Mouse (Mus musculus) myocyte (in vitro differentiated cells): ENCODE results near the gene Rgs3.

ENCODE experiments used
- CEBPB ChIP-seq: IDR thresholded peaks from 2 replicates; pipeline ENCODE4 v1.6.1; 2011; ENCODE audit warnings: mild to moderate bottlenecking, moderate library complexity; ENCODE audit not compliant: poor library complexity, insufficient read depth, severe bottlenecking
- E2F4 ChIP-seq: IDR thresholded peaks from one replicate; pipeline ENCODE4 v1.6.1; 2011; ENCODE audit warnings: mild to moderate bottlenecking, control low read depth, moderate library complexity; ENCODE audit not compliant: insufficient read depth
- MAX ChIP-seq: IDR thresholded peaks from one replicate; pipeline ENCODE4 v1.6.1; 2011; ENCODE audit warnings: low read depth, mild to moderate bottlenecking, control low read depth
- MYOD1 ChIP-seq, 3 experiments: IDR thresholded peaks; one replicate each; pipeline ENCODE4 v1.6.1; 2011; ENCODE audit warnings: control low read depth in 2 of 3, low read depth in 2 of 3, mild to moderate bottlenecking in 2 of 3, moderate library complexity in 1 of 3; ENCODE audit not compliant: insufficient read length in 2 of 3, control insufficient read depth in 1 of 3
- POLR2A ChIP-seq: IDR thresholded peaks from one replicate; pipeline ENCODE4 v1.6.1; 2011; ENCODE audit warnings: low read depth, mild to moderate bottlenecking, control low read depth, moderate library complexity; ENCODE audit not compliant: insufficient read length
- POLR2AphosphoS2 ChIP-seq: IDR thresholded peaks from one replicate; pipeline ENCODE4 v1.6.1; 2011; ENCODE audit warnings: low read depth, control low read depth; ENCODE audit not compliant: insufficient read length
- REST ChIP-seq: IDR thresholded peaks from one replicate; pipeline ENCODE4 v1.6.1; 2011; ENCODE audit warnings: mild to moderate bottlenecking, control low read depth, moderate library complexity; ENCODE audit not compliant: insufficient read depth, insufficient read length
- SRF ChIP-seq: IDR thresholded peaks from one replicate; pipeline ENCODE4 v1.6.1; 2011; ENCODE audit warnings: low read depth; ENCODE audit not compliant: control insufficient read depth, insufficient read length
- TCF12 ChIP-seq: IDR thresholded peaks from one replicate; pipeline ENCODE4 v1.6.1; 2011; ENCODE audit warnings: mild to moderate bottlenecking, control low read depth; ENCODE audit not compliant: poor library complexity, insufficient read depth, severe bottlenecking
- USF1 ChIP-seq: IDR thresholded peaks from one replicate; pipeline ENCODE4 v1.6.1; 2011; ENCODE audit warnings: low read depth, mild to moderate bottlenecking, control low read depth, moderate library complexity

GRCm38 (mm10) chr4:62653922-62654661 is 94.4 kb downstream of the Rgs3 start:
- TF ChIP-seq E2F4, result no peak
- TF ChIP-seq POLR2A, result no peak
- TF ChIP-seq MAX, result no peak
- TF ChIP-seq POLR2AphosphoS2, result no peak
- TF ChIP-seq USF1, result no peak
- TF ChIP-seq MYOD1 (IDR thresholded peaks at IDR 0.05; ENCODE audit: control insufficient read depth in 1 of 3, insufficient read length in 2 of 3, low read depth in 2 of 3), result no peak
- TF ChIP-seq CEBPB, result no peak
- no peak for TF ChIP-seq REST
- no peak for TF ChIP-seq TCF12
- no peak for TF ChIP-seq SRF
